Mouse (Mus musculus) bone marrow, adult 2 months (tissue): ENCODE measurements around the gene Hoxd3.

Experiments
- CTCF ChIP-seq: fragments of 200-500 bp; IDR thresholded peaks from 2 replicates; pipeline ENCODE4 v1.5.1; 2011; ENCODE audit warnings: low read length, control low read depth; ENCODE audit not compliant: control insufficient read depth, insufficient read depth
- POLR2A ChIP-seq: fragments of 200-500 bp; IDR thresholded peaks from 2 replicates; pipeline ENCODE4 v1.6.1; 2011; ENCODE audit warnings: low read depth, mild to moderate bottlenecking, control low read depth, low read length, borderline replicate concordance; ENCODE audit not compliant: control insufficient read depth

DNA sequence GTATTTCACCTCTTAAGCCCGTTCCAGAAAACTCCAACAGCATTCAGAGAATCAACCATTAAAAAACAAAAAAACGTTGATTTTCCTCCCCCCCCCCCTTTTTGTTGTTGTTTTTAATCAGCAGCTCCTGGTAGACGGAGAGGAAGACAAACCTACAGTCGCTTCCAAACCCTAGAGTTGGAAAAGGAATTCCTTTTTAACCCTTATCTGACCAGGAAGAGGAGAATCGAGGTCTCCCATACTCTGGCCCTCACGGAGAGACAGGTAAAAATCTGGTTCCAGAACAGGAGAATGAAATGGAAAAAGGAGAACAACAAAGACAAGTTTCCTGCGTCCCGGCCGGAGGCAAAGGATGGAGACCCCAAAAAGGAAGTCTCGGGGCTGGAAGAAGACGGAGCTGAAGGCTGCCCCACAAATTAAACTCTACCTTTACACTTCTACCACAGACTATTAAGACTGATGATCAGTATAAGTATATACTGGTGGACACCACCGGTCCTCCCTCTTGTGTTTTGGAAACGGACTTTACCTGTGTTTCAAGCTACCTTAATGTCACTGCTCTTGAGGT is 5.2 kb upstream of the Hoxd3 start:
- TF ChIP-seq POLR2A (no peak), CTCF (no peak)
